Mouse (Mus musculus) adrenal gland, postnatal 14 days (tissue): Measurements from ENCODE around the gene Gm10271. TPM values are rescaled to one million over a fixed set of nuclear protein-coding genes. Genes with fewer than 3 reads are reported as not detected.

Experiments
- DNase-seq: peaks from one replicate; pipeline ENCODE4 v3.0.0; 2021; ENCODE audit warnings: mixed read lengths
- total RNA-seq: library from RNA; stranded (reverse); gene quantifications from 2 replicates; pipeline ENCODE4 v1.2.3, GENCODE M21; 2021

Gm10271 gene
- total RNA-seq, 1 experiment from 2014 or later: not detected

- DNase-seq: no peak
Observed at GRCm38 (mm10) chr10:116931497-116932179, 40.8 kb downstream of the Gm10271 start.

DNA sequence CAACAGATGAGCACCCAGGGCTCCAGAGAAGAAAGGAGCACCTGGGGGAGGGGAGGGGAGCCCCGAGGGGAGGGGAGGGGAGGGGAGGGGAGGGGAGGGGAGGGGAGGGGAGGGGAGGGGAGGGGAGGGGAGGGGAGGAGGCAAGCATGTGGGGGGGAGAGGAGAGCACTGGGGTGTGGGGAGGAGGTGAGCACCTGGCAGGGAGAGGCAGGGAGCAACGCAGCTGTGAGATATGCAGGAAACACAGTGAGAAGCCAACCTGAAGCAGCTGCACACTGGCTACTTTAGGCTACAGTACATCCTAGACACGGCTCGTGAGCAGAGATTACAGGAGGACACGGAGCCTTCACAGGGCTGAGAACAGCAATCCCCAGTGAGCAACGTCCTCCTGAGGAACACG lies 41.5 kb downstream of the Gm10271 start:
- DNase-seq: no peak

DNA sequence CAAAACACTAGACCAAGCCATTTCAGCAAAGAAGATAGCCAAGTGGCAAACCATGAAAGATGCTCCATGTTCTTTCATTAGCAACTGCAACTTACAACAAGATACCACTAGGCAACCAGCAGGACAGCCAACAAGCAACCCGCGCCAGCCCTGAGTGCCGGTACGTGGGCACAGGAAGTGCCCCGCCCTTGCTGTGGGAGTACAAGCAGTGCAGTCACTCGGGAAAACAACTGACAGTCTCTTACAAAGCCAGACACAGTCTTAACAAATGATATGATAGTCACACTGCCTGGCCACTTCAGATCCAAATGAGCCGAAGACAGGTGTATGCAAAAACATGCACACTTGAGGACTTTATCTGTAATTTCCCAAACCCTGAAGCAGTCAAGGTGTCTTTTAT lies 41.9 kb downstream of the Gm10271 start:
- DNase-seq: peak; percentile 39

DNA sequence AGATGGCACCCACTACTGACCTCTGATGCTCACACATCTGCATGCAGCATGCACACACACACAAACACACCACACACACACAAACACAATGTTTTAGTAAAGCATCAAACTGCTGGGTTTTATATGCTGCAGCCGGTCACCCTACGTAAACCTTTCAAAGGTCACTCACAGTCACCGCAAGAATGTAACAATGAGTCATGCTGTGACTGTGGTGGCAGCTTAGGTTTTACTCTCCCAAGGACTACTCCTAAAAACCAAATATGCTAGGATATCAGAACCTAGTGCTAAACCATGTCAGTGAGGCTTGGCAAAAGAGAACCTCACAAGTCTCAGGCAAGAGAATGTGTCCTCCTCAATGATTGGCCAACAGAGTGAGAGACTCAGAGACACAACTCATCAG lies 43.6 kb downstream of the Gm10271 start:
- no peak for DNase-seq

- DNase-seq: no peak
Observed at GRCm38 (mm10) chr10:116926428-116927113, 45.8 kb downstream of the Gm10271 start.

DNA sequence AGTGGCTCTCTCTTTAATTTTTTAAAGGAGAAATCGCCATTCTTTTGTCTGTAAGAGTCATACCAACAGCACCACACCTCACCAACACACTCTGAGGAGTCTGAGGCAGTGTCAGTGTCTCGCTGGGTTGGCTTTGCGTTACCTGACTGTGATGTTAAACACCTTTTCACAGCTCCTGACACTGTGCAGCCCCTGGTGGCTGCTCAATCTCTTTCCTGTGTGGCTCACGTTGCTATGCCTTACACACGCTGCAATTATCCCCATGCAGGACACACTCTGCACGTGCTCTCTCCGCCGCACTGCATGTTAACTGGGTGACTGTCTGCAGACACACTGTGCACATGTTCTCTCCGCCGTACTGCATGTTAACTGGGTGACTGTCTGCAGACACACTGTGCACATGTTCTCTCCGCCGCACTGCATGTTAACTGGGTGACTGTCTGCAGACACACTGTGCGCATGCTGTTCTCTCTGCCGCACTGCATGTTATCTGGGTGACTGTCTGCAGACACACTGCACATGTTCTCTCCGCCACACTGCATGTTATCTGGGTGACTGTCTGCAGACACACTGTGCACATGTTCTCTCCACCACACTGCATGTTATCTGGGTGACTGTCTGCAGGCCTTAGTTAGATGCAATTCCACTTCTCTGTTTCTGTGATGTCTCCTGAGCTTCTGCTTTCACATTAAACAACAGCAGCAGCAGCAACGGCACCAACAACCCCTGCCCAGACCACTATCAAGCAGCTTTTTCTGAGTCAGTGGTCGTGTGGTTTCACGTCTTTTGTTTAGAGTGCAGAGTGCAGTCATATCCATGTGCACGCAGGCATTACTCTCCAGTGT lies 48.5 kb downstream of the Gm10271 start:
- no peak for DNase-seq

DNA sequence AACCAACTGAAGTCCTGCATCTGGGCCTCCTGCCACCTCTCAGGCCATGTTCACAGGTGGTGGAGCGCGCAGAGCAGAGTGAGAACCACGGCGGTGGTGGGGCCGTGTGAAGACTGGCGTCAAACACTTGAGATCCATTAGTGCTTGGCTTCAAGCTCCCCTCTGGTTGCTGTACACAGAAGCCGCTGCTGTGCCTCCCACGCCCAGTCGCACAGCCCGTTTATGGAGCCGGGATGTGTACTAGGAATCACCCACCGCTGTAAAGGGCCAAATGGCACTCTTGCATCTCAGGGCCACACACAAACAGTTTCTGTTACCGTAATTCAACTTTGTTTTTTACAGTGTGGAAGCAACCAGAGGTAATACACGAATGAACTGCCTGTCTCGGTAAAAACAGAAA lies 50.2 kb downstream of the Gm10271 start:
- DNase-seq: no peak

DNA sequence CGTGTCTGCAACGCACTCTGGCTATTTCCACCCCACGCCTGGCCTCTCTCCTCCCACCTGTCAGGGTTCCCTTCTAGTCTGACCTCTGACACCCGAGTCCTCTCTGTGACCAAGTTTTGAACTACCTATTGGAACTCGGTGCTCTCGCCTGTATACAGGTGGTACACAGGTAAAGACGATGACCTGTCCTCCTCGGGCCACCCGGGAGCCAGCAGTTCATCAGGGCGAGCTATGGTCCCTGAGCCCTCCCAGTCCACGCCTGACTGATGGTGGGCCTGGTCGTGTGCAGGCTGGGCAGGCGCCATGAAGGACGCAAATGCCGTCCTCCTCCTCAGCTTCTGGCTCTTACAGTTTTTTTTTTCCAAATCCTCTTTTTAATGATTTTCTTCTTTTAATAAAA lies 51.0 kb downstream of the Gm10271 start:
- no peak for DNase-seq

- no peak for DNase-seq
Observed at GRCm38 (mm10) chr10:116920641-116921040, 51.8 kb downstream of the Gm10271 start.

DNA sequence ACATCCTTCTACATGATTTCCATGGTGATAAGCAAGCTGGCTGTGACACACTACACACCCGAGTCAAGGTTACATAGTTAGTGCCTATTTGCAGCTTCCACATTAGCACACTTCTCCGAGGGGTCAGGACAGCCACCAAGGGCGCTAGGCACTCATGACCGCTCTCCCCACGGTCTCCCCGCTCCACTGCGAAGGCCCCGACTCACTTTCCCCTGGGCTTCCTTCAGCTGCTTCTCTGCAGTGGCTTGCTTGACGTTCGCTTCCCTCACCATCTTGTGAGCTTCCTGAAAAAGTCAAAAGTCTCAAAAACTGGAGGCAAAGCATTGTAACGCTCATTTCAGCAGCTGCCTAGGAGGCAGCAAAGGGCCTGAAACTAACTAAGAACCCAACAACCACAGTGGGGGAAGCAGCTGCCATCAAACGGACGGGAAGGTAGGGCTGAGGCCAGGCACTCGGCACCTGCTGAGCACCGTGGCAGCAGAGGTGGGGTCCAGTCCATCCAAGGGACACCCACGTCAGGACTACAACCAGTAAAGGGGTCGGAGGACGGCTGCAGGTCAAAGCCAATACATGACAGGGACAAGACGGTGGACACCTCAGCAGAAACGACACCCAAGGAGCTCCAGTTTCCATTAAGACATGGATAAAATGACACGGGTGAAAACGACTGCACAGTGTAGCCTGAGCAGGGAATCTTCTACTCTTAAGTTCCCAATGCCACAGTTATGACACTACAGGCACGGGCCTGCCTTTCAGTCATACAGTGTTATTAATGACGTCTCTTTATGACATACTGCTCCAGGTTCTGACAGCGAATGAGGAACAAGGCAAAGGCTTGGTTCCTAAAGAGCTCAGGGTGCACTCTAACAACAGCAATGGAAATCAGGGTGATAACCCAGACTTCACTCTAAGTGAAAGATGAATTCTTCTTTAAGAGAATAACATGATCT lies 52.8 kb downstream of the Gm10271 start:
- DNase-seq: no peak

DNA sequence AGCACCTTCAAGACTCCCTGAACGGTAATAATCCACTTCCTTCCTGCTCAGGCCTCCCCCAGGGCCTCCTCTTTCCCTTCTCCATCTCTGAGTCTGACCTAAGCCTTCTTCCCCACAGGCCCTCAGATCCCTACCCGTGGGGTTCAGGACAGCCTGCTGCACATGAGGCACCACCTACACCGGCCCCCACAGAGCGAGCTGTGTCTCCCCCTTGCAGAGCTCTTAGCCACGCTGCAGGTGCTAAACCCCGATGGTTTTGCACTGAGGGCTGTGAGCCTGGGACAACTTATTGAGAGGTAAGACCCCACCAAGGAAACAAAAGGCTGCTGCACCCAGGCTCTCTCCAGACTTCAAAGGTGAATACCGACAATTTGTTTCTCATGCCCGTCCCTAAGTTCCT lies 55.8 kb downstream of the Gm10271 start:
- DNase-seq: no peak

GRCm38 (mm10) chr10:116915286-116915685 lies 57.1 kb downstream of the Gm10271 start:
- DNase-seq: no peak

DNA sequence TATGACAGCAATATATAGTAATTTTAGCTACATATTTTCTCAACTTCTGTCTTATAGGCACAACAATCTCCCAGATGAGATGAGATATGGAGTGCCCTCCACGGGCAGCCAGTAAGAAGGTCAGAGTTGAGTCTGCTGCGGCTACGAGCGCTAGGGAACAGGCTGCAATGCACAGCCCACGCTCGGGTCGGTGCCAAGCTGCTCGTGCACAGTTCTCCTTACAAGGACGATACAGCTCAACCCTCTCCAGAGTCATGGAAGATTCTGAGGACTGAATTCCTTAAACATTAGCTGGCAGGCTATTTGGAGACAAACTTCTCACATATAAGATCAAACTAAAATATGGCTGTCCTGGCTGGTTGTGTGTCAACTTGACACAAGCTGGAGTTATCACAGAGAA lies 57.8 kb downstream of the Gm10271 start:
- peak; percentile 81 for DNase-seq

GRCm38 (mm10) chr10:116913647-116914273 lies 58.6 kb downstream of the Gm10271 start:
- no peak for DNase-seq

DNA sequence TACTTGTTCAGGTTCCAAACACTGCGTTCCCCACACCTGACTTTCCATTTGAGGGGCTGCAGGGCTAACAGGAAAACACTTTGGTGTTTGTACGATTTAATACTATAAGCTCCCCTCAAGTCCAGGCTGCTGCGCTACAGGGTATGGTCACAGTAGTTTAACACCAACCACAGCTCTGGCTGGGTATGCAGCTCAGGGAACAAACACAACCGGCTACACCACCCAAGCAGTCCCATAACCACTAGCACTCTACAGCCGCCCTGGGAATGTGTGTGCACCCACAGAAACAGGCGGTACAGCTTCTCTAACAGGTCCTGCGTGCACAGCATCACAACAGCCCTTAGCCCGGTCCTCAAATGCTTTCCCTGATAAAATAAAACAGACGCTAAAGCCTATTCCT lies 59.6 kb downstream of the Gm10271 start:
- DNase-seq: no peak

DNA sequence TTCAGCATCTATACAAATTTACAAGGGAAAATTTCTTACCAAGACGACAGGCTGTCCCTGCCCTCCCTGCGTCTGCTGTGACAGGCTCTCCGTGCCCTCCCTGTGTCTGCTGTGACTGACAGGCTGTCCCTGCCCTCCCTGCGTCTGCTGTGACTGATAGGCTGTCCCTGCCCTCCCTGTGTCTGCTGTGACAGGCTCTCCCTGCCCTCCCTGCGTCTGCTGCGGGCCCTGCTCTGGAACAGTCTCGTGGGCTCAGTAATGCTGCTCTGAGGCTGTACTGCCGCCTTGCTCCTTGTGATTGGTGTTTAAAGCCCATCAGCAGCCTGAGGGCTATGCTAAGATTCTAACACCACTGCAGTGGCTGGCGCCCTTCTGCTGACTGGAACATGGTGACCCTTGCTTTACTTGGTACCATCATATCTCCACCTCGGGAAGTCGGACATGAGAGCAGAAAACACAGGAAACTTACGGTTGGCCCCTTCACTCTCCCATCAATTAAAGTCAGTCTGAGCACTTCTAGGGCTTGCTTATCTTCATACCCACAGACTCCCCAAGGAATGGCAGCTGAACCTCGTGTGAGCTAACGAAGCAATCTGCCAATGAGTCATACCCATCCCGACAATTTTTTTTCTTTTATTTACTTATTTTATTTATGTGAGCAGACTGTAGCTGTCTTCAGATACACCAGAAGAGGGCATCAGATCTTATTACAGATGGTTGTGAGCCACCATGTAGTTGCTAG lies 63.3 kb downstream of the Gm10271 start:
- DNase-seq: no peak
